Mouse (Mus musculus) spleen, postnatal 4 days (tissue): ENCODE results near the gene Oxsr1.
"Not testable (repeated sequence)": the region's sequence is repeated elsewhere in the genome, so short reads cannot be mapped to it uniquely, and the experiment has no call there.

Experiments used
- DNase-seq, 2 experiments: peaks; one replicate each; pipeline ENCODE4 v3.0.0; 2022; ENCODE audit warnings: low spot score in 2 of 2

Gene Oxsr1

GRCm38 (mm10) chr9:119322289-119323259 is at the start of gene Oxsr1:
TSS of gene Oxsr1 (minus strand) at chr9:119322427.
- DNase-seq, result peak; percentile 98

DNA sequence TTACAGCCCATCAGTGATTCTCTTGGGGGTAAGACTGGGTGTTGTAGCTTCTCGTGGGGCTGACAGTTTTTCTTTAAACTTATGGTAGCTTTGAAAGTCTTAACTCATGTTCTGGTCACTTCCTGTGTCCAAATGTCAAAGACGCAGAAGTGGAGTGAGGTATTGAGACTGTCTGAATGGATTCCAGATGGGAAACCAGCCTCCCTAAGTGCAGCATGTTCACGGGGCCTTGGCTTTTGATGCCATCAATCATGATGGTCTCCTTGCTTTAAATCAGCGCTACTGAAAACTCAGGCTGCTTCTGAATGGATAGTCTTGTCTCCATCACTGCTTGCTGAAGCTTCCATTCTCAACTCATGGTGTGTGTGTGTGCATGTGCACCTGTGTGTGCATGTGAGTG is 49.0 kb upstream of the Oxsr1 start:
- no peak for DNase-seq

DNA sequence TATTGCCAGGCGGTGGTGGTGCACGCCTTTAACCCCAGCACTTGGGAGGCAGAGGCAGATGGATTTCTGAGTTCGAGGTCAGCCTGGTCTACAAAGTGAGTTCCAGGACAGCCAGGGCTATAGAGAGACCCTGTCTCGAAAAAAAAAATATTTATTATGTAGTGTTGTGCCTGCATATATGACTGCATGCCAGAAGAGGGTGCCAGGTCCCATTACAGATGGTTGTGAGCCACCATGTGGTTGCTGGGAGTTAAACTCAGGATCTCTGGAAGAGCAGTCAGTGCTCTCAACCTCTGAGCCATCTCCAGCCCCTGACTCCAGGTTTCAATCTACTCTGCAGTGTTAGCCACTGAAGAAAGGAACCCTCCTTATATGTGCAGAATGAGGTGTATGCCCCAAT is 48.5 kb upstream of the Oxsr1 start:
- DNase-seq, result not testable (repeated sequence)

DNA sequence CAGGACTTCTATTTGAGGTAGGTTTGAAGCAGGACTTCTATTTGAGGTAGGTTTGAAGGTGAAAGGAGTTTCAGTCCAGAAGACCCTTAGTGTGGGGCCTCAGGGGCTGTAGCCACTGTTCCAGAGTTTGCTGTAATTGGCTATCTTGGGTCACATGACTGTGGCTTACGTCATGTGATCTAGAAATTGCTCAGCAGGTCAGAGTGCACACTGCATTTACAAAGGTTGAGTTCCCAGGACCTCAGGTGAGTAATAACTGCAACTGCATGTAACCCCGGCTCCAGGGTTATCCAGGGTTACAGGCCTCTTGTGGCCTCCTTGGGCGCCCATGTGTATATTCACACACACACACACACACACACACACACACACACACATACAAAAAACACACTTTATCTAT is 46.1 kb upstream of the Oxsr1 start:
- DNase-seq, result no peak

DNA sequence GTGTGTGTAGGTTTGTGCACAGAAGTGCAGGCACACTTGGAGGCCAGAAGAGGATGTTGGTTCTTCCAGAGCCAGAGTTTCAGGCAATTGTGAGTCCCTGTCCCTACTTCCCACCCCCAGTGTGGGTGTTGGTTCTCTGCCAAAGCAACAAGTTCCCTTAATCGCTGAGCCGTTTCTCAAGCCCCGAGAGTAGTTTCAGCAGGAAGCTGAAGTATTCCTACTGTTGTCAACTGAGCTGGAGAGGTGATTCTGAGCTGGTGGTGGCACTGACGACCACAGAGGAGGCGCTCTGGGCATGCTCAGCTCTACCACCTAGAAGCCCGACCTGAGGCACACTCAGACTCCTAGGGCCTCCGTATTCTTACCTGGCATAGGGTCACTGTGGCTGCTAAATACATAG is 43.1 kb upstream of the Oxsr1 start, which contains the start of gene Slc22a14:
TSS of gene Slc22a14 (minus strand) at position 270 of the 400 bp plus-strand sequence.
- DNase-seq, result no peak

DNA sequence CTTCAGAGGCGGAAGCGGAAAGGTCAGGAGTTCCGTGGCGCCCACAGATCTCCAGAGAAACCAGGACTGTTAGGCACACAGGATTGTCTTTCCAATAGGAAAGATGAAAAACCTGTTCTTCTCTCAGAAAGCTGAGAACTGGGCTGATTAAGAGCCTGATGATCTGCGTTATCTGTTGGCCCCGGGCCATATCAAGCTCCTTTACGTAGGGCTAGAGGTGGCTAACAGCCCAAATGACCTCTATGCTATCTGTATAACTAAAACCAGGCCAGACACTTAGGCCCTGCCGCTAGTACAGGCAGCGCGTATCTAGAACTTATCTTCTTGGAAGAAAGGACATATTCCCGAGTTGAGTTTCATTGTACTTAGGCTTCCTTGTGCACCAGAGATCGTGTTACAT is 41.0 kb upstream of the Oxsr1 start:
- no peak for DNase-seq

DNA sequence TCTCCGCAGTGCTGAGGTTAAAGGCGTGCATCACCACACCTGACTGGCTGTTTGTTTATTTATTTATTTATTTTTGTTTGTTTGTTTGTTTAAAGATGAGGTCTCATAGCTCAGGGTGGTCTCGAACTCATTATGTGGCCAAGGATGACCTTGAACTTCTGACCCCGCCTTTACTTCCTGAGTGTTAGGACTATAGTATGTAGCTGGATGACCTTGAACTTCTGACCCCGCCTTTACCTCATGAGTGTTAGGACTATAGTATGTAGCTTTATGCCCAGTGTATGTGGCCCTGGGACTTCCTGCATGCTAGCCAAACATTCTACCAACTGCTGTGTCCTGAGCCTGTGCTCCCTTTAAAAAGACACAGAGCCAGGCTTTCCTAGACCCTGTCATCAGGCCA is 39.2 kb upstream of the Oxsr1 start:
- no peak for DNase-seq

DNA sequence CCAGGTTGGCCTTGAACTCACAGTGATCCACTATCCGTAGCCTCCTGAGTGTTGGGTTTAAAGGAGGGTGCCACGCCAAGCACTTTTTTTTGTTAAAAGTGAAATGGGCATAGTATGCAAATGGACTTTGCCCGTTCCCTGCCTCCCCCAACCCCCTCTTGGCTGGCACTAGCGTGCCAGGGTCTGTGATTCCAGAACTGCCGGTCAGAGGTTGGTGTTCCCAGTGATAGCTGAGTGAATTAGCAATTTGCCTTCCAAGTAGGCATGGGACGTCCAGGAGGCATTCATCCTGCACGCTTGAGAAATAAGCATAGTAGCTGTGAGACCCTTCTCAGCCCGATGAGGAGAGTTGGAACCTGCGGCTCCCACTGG is 35.8 kb upstream of the Oxsr1 start:
- DNase-seq, result no peak

DNA sequence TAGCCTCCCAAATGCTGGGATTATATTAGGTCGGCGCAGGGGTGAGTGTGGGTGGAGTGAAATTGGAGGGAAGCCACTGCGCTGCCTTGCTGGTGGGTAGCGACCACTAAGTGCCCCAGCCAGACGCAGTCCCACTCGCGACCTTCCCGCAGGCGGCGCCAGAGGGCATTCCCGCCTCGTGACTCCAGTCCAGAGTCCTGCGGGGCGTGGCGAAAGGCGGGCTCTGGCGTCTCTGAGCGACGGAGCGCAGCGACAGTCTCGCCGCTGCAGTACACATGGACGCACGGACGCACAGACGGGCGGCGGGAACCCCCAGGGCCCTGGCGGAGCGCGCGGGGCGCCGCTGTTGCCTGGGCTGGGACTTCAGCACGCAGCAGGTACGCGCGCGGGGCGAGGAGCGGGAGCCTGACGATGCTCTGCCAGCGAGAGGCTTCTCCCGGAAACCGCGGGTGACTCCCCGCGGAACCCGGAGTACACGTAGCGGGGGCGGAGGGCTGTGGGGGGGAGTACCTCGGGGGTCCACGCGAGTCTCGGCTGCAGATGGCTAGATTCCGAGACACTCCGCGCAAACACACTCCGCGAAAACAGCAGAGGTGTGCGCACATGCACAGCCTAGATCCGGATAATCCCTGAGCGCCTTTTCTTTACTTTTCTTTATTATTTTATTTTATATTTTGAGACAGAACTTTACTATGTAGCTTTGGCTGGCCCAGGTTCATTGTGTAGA is 35.3 kb upstream of the Oxsr1 start, which contains the start of gene Xylb:
TSS of gene Xylb (plus strand) at position 51 of the 727 bp plus-strand sequence.
- peak; percentile 87 to 94 for DNase-seq

GRCm38 (mm10) chr9:119355943-119356342 is 33.7 kb upstream of the Oxsr1 start:
- DNase-seq, result no peak

GRCm38 (mm10) chr9:119353926-119354325 is 31.7 kb upstream of the Oxsr1 start:
- DNase-seq, result no peak

DNA sequence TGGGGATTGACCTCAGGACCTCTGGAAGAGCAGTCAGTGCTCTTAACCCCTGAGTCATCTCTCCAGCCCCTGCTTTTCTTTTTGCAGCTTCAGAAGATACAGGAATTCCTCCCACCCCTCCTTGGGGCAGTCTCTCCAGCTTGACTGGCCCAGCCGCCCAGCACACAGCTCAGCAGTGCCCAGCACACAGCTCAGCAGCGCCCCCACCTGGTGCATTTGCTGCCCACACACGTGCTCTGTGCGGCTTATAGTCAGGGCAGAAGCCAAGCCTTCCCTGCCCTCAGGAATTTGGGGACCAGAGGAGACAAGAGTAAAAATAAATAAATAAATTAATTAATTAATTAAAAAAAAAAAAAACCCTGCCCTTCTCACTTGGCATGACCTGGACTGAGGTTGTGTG is 29.8 kb upstream of the Oxsr1 start:
- peak; percentile 77 to 94 for DNase-seq

GRCm38 (mm10) chr9:119350947-119351705 is 28.9 kb upstream of the Oxsr1 start:
- DNase-seq, result no peak

DNA sequence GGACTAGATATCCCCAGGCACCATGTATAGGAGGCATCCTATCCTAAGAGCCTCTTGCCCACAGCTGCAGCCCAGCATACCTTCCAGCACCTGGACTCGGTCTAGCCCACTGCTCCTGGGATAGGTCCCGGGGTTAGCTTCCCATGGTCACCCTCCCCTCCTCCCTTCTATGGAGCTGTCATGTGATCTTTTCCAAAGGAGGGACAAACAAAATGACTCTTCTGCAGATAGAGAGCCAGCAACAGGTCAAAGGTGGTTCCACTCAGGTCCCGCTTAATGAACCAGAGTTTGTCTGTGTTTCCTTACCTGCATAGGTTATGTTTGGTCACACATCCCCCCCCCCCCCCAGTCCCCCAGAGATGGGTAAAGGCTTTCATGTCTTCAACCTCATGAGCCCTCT is 28.3 kb upstream of the Oxsr1 start:
- DNase-seq, result no peak

GRCm38 (mm10) chr9:119346376-119346775 is 24.1 kb upstream of the Oxsr1 start:
- DNase-seq, result no peak

GRCm38 (mm10) chr9:119342728-119343127 is 20.5 kb upstream of the Oxsr1 start:
- DNase-seq, result no peak

GRCm38 (mm10) chr9:119340909-119341816 is 18.9 kb upstream of the Oxsr1 start, which contains the start of gene Myd88:
TSS of gene Myd88 (minus strand) at chr9:119341411.
- peak; percentile 85 to 90 for DNase-seq

GRCm38 (mm10) chr9:119340212-119340580 is 18.0 kb upstream of the Oxsr1 start:
- no peak for DNase-seq

- DNase-seq, result peak; percentile 74 to 84
These were observed 17.5 kb upstream of the Oxsr1 start, which contains the start of gene Acaa1a for GRCm38 (mm10) chr9:119339558-119340211. TSS of gene Acaa1a (plus strand) at chr9:119339676.

- no peak for DNase-seq
These were observed 16.9 kb upstream of the Oxsr1 start for GRCm38 (mm10) chr9:119339106-119339505.
